ENCODE assay signal across 8 mouse cellular contexts in genomic region chr5:130073026-130073425, GRCm38 (mm10). TPM values are rescaled to one million over a fixed set of nuclear protein-coding genes. Genes with fewer than 3 reads are reported as not detected.
DNase-seq lines count a peak whose midpoint lies in the region; ATAC-seq and TF ChIP-seq lines count a peak whose summit lies in the region.

TSS of gene Tpst1 (plus strand) at chr5:130073326.

- 95% methylated on average over 6 of the region's 6 CpGs for WGBS in cerebellum, adult 2 months
- WGBS in midbrain, embryonic 15.5 days: 95% methylated on average over 6 of the region's 6 CpGs

- ATAC-seq in midbrain, embryonic 15.5 days (replicated peaks): no peak
- no peak for ATAC-seq in megakaryocyte-erythroid progenitor cell, adult 5-6 weeks (replicated peaks; ENCODE audit: low FRiP score, low TSS enrichment, poor library complexity, severe bottlenecking)

- no peak for DNase-seq in cerebellum, adult 2 months
- no peak for DNase-seq in cerebellum, postnatal 14 days
- no peak for DNase-seq in thymus, postnatal 0 days (ENCODE audit: low spot score)
- no peak for DNase-seq in thymus, postnatal 36 days
- DNase-seq in layer of hippocampus, postnatal 10 days (ENCODE audit: low spot score in 2 of 2): no peak
- DNase-seq in spleen, postnatal 14 days (ENCODE audit: low spot score in 2 of 2): no peak

- no peaks in the 10 kb centered on the region; the same call in 1 of the 2 replicates for H3K9me3 ChIP-seq in midbrain, embryonic 15.5 days

- no peak within 1 kb of the TSS for H3K4me3 ChIP-seq in cerebellum, adult 2 months (replicated peaks; ENCODE audit: insufficient read depth, low read depth, low read length)
- no peak within 1 kb of the TSS for H3K4me3 ChIP-seq in midbrain, embryonic 15.5 days

- no peak for TF ChIP-seq CTCF in cerebellum, adult 2 months (IDR thresholded peaks at IDR 0.05; ENCODE audit: borderline replicate concordance, insufficient read depth, low read depth, low read length)

- no peak within 1 kb of the TSS for H3K4me2 ChIP-seq in midbrain, embryonic 15.5 days

- no peak within 1 kb of the TSS for H3K27ac ChIP-seq in cerebellum, adult 2 months (ENCODE audit: insufficient read depth, low read length)
- H3K27ac ChIP-seq in midbrain, embryonic 15.5 days: no peak within 1 kb of the TSS

- peaks cover 10% of the 10 kb centered on the region for H3K4me1 ChIP-seq in cerebellum, adult 2 months (ENCODE audit: control insufficient read depth, insufficient read depth, low read length)
- H3K4me1 ChIP-seq in midbrain, embryonic 15.5 days: no peaks in the 10 kb centered on the region

- H3K36me3 ChIP-seq in midbrain, embryonic 15.5 days (replicated peaks): no peaks in the 10 kb centered on the region

- no peak within 1 kb of the TSS for H3K9ac ChIP-seq in midbrain, embryonic 15.5 days

- H3K27me3 ChIP-seq in cerebellum, adult 2 months (ENCODE audit: control insufficient read depth, insufficient read depth, low read length): no peaks in the 10 kb centered on the region
- H3K27me3 ChIP-seq in midbrain, embryonic 15.5 days (replicated peaks): no peaks in the 10 kb centered on the region

- no peak for TF ChIP-seq POLR2A in cerebellum, adult 2 months (IDR thresholded peaks at IDR 0.05; ENCODE audit: borderline replicate concordance, insufficient read depth, low read length)

RNA-seq across cellular contexts. Expression of gene Tpst1, which starts in this region (rescaled TPM):
- polyA plus RNA-seq in cerebellum, adult 2 months (2012; rRNA removed): 36.3 and 41.6 TPM in 2 replicates
- 25.7 and 27.0 TPM in 2 replicates for polyA plus RNA-seq in thymus, postnatal 0 days (2015; fragmentation: Nextera tagmentation; extraction: Ambion mirVana)
- total RNA-seq in layer of hippocampus, postnatal 10 days (2021): 10 to 100 TPM; 41.1 to 41.8 TPM
- polyA plus RNA-seq in midbrain, embryonic 15.5 days (2015; fragmentation: Nextera tagmentation; extraction: Ambion mirVana): 54.7 and 59.4 TPM in 2 replicates
- 12.1 and 17.6 TPM in 2 replicates for total RNA-seq in megakaryocyte-erythroid progenitor cell, adult 5-6 weeks (2014; fragmentation: Nextera tagmentation)
- 4.8 and 7.9 TPM in 2 replicates for total RNA-seq in megakaryocyte-erythroid progenitor cell, adult 5-6 weeks (2017)
